Mouse (Mus musculus): ENCODE results near the gene Slc35e1.

- TF ChIP-seq CTCF (IDR thresholded peaks at IDR 0.05; ENCODE audit: low read depth), result no peak
- no peak for TF ChIP-seq EP300 (IDR thresholded peaks at IDR 0.05; ENCODE audit: low read depth)
Observed at GRCm38 (mm10) chr8:72513158-72513557, 20.7 kb upstream of the Slc35e1 start.
